Mouse (Mus musculus): Measurements from ENCODE around the gene Slc5a10.

Slc5a10 gene

DNA sequence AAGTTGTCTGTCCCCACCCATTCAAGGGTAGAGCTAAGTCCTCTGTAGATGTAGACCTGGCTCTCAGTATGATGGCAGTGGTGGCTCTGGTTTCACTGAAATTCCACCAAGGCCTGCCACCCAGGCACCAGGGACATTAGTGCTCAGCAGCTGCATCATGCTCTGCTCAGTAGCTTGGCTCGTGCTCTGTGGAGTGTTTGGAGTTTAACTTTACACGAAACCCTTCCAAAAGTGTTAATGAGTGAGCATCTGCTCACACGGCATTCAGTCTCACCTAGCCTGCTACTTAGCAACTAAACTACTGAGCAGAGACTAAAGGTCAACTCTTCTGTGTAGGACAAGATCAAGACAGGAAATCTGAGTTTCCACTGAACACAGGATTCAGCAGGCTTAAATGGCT, at the start of gene Slc5a10:
TSS of gene Slc5a10 (minus strand) at position 191 of the 400 bp plus-strand sequence.
- no peak for DNase-seq (ENCODE audit: low spot score in 2 of 2)

GRCm38 (mm10) chr11:61761584-61762407, 41.2 kb upstream of the Slc5a10 start, which contains the start of gene Prpsap2:
Gene Prpsap2 (minus strand): TSS chr11:61762088.
- DNase-seq (ENCODE audit: low spot score in 2 of 2) = peak; percentile 94 to 96

DNA sequence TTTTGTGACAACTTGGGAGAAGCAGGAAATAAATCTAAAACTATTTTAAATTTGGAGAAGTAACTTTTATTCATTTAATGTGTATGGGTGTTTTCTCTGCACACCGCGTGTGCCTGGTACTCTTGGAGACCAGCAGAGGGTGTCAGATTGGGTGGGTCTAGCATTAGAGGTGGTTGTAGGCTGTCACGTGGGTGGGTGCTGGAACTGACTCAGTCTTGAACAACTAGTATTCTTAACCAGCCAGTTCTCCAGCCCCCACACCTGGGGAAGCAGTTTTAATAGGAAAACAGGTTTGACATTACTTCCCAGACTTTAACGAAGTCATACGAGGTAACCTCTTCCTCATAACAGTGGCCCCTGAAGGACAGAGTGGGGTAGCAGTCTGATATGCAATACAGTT, 39.9 kb upstream of the Slc5a10 start:
- DNase-seq (ENCODE audit: low spot score in 2 of 2) = peak; percentile 47 to 49

GRCm38 (mm10) chr11:61757151-61757550, 36.5 kb upstream of the Slc5a10 start:
- no peak for DNase-seq (ENCODE audit: low spot score in 2 of 2)

DNA sequence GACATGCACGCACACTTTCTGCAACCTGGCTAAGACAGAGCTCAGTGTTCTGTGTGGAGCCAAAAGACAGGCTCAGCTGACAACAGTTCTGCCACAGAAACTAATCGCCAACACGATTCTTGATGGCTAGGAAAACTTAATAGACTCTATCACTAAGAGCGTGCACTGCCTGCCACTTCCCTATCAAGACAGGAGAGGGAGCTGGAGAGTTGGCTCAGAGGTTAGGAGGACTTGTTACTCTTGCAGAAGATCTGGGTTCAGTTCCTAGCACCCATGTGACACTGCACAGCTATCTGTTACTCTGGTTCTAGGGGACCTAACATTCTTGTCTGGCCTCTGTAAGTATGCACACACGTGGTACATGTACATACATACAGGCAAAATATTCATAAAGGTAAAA, 31.0 kb upstream of the Slc5a10 start:
- peak in 1 of 2 experiments; percentile 32 for DNase-seq (ENCODE audit: low spot score in 2 of 2)

GRCm38 (mm10) chr11:61747161-61747560, 26.5 kb upstream of the Slc5a10 start:
- no peak for DNase-seq (ENCODE audit: low spot score in 2 of 2)

DNA sequence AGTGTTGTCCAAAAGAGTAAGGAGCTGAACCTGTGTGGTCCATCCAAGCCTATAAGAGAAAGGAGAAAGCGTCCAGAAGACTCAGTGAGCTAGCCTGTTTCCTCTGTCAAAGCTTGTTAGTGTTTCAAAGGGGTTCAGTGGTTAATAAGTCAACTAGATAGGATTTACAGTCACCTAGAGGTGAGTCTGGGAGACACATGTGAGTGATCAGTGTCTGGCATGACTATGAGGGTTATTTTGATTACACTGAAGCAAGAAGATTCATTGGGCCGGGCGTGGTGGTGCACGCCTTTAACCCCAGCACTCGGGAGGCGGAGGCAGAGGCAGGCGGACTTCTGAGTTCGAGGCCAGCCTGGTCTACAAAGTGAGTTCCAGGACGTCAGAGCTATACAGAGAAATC, 25.2 kb upstream of the Slc5a10 start:
- DNase-seq (ENCODE audit: low spot score in 2 of 2) = no peak

DNA sequence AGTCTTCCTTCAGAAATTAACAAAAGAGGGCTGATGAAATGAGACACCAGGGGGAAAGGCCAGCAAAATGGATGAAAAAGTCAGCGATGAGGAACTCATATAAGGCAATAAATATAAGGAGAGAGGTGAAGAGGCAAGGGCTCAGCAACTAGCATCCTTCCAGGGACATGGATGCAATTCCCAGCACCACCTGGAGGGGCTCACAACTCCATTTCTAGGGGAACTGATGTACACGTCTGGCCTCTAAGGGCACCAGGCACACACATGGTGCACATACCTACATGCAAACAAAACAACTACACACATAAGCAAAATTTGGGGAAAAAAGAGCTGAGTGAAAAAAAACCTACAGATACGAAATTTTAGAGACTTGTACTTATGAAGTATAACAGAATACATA, 23.8 kb upstream of the Slc5a10 start:
- DNase-seq (ENCODE audit: low spot score in 2 of 2) = no peak

GRCm38 (mm10) chr11:61743768-61744167, 23.1 kb upstream of the Slc5a10 start:
- DNase-seq (ENCODE audit: low spot score in 2 of 2) = no peak

DNA sequence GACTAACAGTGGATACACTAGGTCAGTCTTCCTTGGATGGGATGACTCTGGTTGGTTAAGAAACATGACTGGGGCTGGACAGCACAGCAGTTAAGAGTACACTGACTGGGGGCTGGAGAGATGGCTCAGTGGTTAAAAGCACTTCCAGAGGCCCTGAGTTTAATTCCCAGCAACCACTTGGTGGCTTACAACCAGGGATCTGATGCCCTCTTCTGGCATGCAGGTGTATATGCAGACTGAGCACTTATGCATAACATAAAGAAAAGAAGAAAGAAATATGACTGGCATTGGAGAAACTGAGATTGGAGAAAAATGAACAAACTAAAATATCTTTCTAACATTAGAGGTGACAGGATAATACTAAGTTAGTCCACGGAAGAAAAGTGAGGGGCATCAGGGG, 19.9 kb upstream of the Slc5a10 start:
- no peak for DNase-seq (ENCODE audit: low spot score in 2 of 2)

- no peak for DNase-seq (ENCODE audit: low spot score in 2 of 2)
These were observed 16.7 kb upstream of the Slc5a10 start for GRCm38 (mm10) chr11:61737290-61737689.

DNA sequence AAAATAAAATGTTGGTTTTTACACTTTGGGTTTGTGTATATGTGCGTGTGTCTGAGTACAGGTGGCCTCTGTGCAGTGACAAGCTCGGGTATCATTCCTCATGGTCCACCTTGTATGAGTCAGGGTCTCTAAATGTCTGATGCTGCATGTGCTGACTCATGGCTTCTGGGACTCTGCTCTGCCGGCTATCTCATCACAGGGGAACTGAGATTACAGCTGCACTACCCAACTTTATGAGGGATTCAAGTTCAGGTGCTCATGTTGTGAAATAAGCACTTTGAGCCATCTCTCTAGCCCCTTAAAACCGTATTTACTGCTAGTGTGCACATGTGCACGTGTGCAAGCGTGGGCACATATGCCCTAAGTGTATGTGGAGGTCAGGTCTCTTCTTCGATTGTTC, 12.0 kb upstream of the Slc5a10 start:
- DNase-seq (ENCODE audit: low spot score in 2 of 2) = no peak

GRCm38 (mm10) chr11:61728037-61728436, 7.4 kb upstream of the Slc5a10 start:
- no peak for DNase-seq (ENCODE audit: low spot score in 2 of 2)

- no peak for DNase-seq (ENCODE audit: low spot score in 2 of 2)
These were observed 1.5 kb upstream of the Slc5a10 start for GRCm38 (mm10) chr11:61722077-61722476.

- no peak for DNase-seq (ENCODE audit: low spot score in 2 of 2)
These were observed 800 bp downstream of the Slc5a10 start for GRCm38 (mm10) chr11:61719826-61720225.

GRCm38 (mm10) chr11:61719387-61719786, 1.2 kb downstream of the Slc5a10 start:
- DNase-seq (ENCODE audit: low spot score in 2 of 2) = no peak

DNA sequence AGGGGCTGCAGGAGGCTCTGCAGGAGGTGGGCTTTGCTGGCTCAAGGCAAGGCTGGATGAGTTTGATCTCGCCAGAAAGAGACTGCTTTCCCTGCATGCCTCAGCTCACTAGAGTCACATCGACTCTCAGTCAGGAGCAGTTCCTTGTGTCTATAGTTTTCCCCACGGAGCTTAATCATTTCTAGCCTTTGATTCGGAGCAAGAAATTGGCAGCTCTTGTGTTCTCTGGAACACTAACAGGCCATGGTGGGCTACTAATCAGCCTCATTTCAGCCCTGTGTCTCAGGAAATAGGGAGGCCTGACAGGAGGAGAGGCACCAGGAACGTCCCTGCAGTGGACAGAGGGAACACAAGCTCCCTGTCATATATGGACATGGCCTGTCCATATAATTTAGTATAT, 2.6 kb downstream of the Slc5a10 start:
- DNase-seq (ENCODE audit: low spot score in 2 of 2) = no peak

DNA sequence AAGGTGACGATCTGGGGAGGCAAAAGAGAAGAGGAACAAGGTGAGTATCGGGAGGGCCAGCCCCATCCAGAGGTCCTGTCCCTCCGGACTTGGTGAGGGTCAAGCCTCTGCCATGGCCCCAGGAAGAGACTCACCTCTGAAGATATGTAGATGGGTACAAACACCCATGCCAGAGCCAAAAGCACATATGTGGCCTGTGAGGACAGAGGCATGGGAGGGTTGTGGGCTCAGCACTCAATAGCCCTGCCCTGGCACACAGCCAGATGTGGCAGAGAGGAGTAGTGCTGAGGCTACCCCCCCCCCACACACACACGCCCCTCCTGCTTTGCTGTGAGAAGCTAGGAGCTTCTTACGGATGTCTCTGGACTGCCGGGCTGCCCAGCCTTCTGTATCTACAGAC, 5.5 kb downstream of the Slc5a10 start:
- DNase-seq (ENCODE audit: low spot score in 2 of 2) = peak in 1 of 2 experiments; percentile 4

GRCm38 (mm10) chr11:61714346-61715117, 6.1 kb downstream of the Slc5a10 start:
- DNase-seq (ENCODE audit: low spot score in 2 of 2) = peak; percentile 82 to 84

DNA sequence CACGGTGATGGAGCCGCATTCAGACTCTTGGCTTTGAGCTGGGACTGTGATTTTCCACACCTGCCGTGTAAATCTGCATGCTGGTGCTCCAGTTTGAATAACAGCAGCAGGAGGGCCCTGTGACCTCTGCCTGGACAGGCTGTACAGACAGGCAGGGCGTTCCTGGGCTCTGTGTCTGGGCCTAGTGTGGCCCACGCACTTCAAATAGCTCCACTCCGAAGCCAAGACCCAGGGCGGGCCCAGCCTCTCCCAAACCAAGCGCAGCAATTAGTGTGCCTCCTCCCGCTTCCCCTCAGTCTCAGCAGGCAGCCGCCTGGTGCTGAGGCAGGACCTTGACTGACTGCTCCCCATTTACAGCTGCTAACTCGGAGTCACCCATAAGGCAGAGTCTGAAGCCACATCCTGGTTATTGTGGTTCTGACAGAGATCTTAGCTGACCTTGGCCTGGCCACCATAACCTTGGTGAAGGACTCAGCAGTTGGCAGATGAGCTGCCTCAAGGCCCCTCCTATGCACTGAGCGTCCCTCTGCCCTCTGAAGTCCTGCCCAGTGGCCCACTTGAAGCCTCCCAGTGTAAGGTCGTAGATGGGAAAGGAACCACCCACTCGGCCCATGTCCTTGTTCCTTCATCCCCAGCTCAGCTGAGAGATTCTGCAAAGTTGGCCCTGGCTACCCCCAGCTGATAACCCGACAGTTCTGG, 7.3 kb downstream of the Slc5a10 start:
- DNase-seq (ENCODE audit: low spot score in 2 of 2) = no peak

DNA sequence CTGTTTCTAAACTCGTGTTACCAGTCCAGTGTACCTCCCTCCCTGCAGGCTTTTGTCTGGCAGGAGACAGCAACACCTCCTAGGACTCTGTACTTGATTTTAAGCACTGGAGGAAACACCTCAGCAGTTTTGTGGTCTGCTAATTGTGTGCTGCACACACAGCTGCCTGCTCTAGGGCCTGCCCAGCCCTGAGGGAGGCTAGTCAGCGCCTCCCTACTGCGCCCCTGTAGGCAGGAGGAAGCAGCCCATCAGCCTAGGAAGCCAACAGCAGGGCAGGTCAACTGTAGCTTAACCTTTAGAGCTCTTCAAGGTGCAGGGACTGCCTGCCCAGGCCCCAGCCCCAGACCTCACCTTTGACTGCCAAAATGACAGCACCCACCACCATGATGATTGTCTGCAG, 11.7 kb downstream of the Slc5a10 start:
- no peak for DNase-seq (ENCODE audit: low spot score in 2 of 2)

DNA sequence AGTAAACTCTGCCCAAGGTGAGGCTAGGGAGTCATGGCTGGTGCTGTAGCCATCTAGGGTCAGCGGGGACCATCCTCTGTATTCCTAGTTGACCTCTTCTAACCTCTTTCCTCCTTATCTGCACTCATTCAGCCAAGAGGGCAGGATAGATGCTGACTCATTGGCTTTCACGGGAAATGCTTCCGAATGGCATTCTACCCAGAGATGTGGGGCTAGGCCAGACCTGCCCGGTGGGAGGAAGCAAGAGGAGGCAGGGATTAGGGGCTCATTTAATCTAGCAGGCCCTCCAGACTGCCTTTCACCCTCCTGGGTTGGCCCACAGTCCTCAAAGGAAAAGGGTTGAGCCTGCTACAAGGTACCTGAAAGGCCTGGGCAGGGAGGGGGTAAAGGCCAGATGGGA, 14.4 kb downstream of the Slc5a10 start:
- no peak for DNase-seq (ENCODE audit: low spot score in 2 of 2)

All from right cerebral cortex, adult 2 months (tissue).